Mouse (Mus musculus): ENCODE results near the gene Setdb1. TPM values are rescaled to one million over a fixed set of nuclear protein-coding genes. Genes with fewer than 3 reads are reported as not detected.
A peak's percentile ranks its signal among the peaks of the same experiment; 100 is the strongest.

The Setdb1 gene
- polyA plus RNA-seq, 1 experiment, result 15.6 TPM

DNA sequence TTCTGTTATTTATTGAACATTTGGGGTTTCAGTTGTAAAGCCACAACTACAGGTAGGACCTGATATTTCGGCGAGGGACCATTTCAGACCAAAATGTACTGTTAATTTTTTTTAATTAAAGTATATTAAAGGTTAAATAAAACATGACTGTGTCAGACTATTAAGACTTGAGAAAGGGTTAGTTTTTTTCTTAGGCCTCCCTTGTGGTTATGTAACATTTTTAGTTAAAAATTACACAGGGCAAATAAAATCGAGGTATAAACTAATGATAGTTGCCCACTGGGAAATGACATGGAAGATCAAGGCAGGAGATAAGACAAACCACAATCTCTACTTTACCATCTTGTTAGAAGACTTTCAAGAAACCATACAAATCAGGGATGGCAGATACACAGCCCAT lies 33.6 kb downstream of the Setdb1 start:
- Histone ChIP-seq H3K79me3 (ENCODE audit: low read depth) (peaks cover 17% of the 10 kb centered on the region), H3K27me3 (ENCODE audit: control insufficient read depth, insufficient read depth, insufficient read length) (no peaks in the 10 kb centered on the region), H3K4me3 (ENCODE audit: insufficient read depth, poor library complexity, severe bottlenecking) (no peak overlapping the region), H3K79me2 (ENCODE audit: control insufficient read depth, insufficient read depth) (peaks cover 27% of the 10 kb centered on the region), H3ac (ENCODE audit: control insufficient read depth, insufficient read length, low read depth) (no peak overlapping the region), H3K36me3 (ENCODE audit: control insufficient read depth, insufficient read depth) (peaks cover 95% of the 10 kb centered on the region)
- TF ChIP-seq CTCF (IDR thresholded peaks at IDR 0.05; ENCODE audit: control insufficient read depth, insufficient read depth, insufficient read length) (no peak), FOSL1 (IDR thresholded peaks at IDR 0.05; ENCODE audit: insufficient read depth, low read length, poor library complexity, severe bottlenecking) (no peak), CEBPB (IDR thresholded peaks at IDR 0.05; ENCODE audit: low read depth) (no peak), USF1 (IDR thresholded peaks at IDR 0.05; ENCODE audit: low read depth) (no peak), MAX (IDR thresholded peaks at IDR 0.05) (no peak), MYOD1 (IDR thresholded peaks at IDR 0.05; ENCODE audit: control insufficient read depth, insufficient read length, low read depth) (no peak), MYOG (IDR thresholded peaks at IDR 0.05; ENCODE audit: control insufficient read depth, extremely low read depth, insufficient read length) (no peak)

DNA sequence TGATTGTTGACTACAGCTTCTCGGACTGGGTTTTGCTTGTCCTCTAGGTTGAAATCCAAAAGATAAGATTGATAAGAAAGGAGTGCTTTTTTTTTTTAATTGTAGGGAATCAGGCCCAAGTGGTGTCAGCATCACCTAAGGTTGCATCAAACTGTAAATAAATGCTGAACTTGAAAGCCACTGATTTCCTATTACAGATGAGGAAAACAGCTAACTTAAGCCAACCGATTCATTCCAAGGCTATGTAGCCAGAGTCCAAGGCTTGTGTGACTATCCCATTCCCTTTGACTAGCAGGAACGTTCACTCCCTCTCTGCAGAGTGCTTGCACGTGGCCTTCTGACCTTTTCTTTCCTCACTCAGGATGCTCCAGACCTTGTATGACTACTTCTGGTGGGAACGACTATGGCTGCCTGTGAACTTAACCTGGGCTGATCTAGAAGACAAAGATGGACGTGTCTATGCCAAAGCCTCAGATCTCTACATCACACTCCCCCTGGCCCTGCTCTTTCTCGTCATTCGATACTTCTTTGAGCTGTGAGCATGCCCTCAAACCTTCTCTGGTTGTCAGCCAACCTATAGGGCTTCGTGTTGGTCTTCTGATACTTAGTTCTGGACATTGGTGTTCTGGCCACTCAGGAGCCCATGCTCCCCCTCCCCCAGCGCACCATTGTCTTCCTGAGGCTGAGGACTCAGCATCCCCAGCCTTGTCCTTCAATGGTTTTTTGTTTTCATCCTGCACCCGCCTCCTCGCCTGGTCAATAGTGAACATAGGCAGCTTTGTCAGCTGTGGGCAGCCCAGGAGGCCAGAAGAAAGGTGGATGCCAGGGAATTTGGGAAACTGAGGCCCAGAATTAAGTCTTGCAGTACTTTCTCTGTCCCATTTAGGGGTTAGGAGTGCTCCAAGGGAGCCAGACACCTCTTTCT lies 37.0 kb downstream of the Setdb1 start:
- H3K79me3 ChIP-seq (ENCODE audit: low read depth), result peaks cover 44% of the 10 kb centered on the region
- H3K4me3 ChIP-seq (ENCODE audit: insufficient read depth, poor library complexity, severe bottlenecking), result no peak overlapping the region
- H3K36me3 ChIP-seq (ENCODE audit: control insufficient read depth, insufficient read depth), result peaks cover 72% of the 10 kb centered on the region
- peaks cover 60% of the 10 kb centered on the region for H3K79me2 ChIP-seq (ENCODE audit: control insufficient read depth, insufficient read depth)
- no peak overlapping the region for H3ac ChIP-seq (ENCODE audit: control insufficient read depth, insufficient read length, low read depth)
- no peak for TF ChIP-seq CEBPB (IDR thresholded peaks at IDR 0.05; ENCODE audit: low read depth)
- no peak for TF ChIP-seq MAX (IDR thresholded peaks at IDR 0.05)
- no peak for TF ChIP-seq FOSL1 (IDR thresholded peaks at IDR 0.05; ENCODE audit: insufficient read depth, low read length, poor library complexity, severe bottlenecking)
- no peak for TF ChIP-seq MYOD1 (IDR thresholded peaks at IDR 0.05; ENCODE audit: control insufficient read depth, insufficient read length, low read depth)
- TF ChIP-seq USF1 (IDR thresholded peaks at IDR 0.05; ENCODE audit: low read depth), result no peak
- no peak for TF ChIP-seq CTCF (IDR thresholded peaks at IDR 0.05; ENCODE audit: control insufficient read depth, insufficient read depth, insufficient read length)
- TF ChIP-seq MYOG (IDR thresholded peaks at IDR 0.05; ENCODE audit: control insufficient read depth, extremely low read depth, insufficient read length), result no peak
- no peaks in the 10 kb centered on the region for H3K27me3 ChIP-seq (ENCODE audit: control insufficient read depth, insufficient read depth, insufficient read length)

- no peak overlapping the region for H3ac ChIP-seq (ENCODE audit: control insufficient read depth, insufficient read length, low read depth)
- TF ChIP-seq MYOG (IDR thresholded peaks at IDR 0.05; ENCODE audit: control insufficient read depth, extremely low read depth, insufficient read length) (no peak), FOSL1 (IDR thresholded peaks at IDR 0.05; ENCODE audit: insufficient read depth, low read length, poor library complexity, severe bottlenecking) (no peak), MAX (IDR thresholded peaks at IDR 0.05) (no peak), CTCF (IDR thresholded peaks at IDR 0.05; ENCODE audit: control insufficient read depth, insufficient read depth, insufficient read length) (no peak), USF1 (IDR thresholded peaks at IDR 0.05; ENCODE audit: low read depth) (no peak), MYOD1 (IDR thresholded peaks at IDR 0.05; ENCODE audit: control insufficient read depth, insufficient read length, low read depth) (no peak), CEBPB (IDR thresholded peaks at IDR 0.05; ENCODE audit: low read depth) (no peak)
- H3K79me2 ChIP-seq (ENCODE audit: control insufficient read depth, insufficient read depth), result peaks cover 69% of the 10 kb centered on the region
- peaks cover 47% of the 10 kb centered on the region for H3K79me3 ChIP-seq (ENCODE audit: low read depth)
- H3K36me3 ChIP-seq (ENCODE audit: control insufficient read depth, insufficient read depth), result peaks cover 64% of the 10 kb centered on the region
- no peaks in the 10 kb centered on the region for H3K27me3 ChIP-seq (ENCODE audit: control insufficient read depth, insufficient read depth, insufficient read length)
- H3K4me3 ChIP-seq (ENCODE audit: insufficient read depth, poor library complexity, severe bottlenecking), result no peak overlapping the region
Observed at GRCm38 (mm10) chr3:95319110-95319509, 37.9 kb downstream of the Setdb1 start.

DNA sequence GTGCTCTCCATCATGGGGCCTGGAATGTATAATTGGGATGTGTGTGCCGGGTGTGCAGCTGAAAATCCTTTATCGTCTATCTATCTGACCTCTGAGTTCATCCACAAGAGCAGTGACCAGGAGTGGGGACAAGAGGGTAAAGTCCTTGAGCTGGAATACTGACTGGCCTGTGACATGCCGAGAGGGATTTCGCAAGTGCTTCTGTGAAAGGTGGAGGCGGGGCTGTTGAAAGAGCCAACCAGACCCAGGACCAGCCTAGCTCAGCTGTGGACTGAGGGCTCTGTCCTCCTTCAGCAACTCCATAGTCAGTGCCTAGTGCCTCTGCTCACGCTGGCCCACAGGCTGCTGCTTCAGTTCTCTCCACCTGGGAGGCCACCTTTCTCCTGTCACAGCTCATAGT lies 38.5 kb downstream of the Setdb1 start:
- Histone ChIP-seq H3K79me3 (ENCODE audit: low read depth) (peaks cover 47% of the 10 kb centered on the region), H3K27me3 (ENCODE audit: control insufficient read depth, insufficient read depth, insufficient read length) (no peaks in the 10 kb centered on the region), H3K4me3 (ENCODE audit: insufficient read depth, poor library complexity, severe bottlenecking) (no peak overlapping the region), H3K36me3 (ENCODE audit: control insufficient read depth, insufficient read depth) (peaks cover 58% of the 10 kb centered on the region), H3ac (ENCODE audit: control insufficient read depth, insufficient read length, low read depth) (no peak overlapping the region), H3K79me2 (ENCODE audit: control insufficient read depth, insufficient read depth) (peaks cover 75% of the 10 kb centered on the region)
- TF ChIP-seq MAX (IDR thresholded peaks at IDR 0.05) (no peak), MYOG (IDR thresholded peaks at IDR 0.05; ENCODE audit: control insufficient read depth, extremely low read depth, insufficient read length) (no peak), CEBPB (IDR thresholded peaks at IDR 0.05; ENCODE audit: low read depth) (peak; percentile 81)

GRCm38 (mm10) chr3:95317414-95318080 lies 39.5 kb downstream of the Setdb1 start:
- no peak overlapping the region for H3K4me3 ChIP-seq (ENCODE audit: insufficient read depth, poor library complexity, severe bottlenecking)
- H3K79me2 ChIP-seq (ENCODE audit: control insufficient read depth, insufficient read depth), result peaks cover 81% of the 10 kb centered on the region
- peaks cover 48% of the 10 kb centered on the region for H3K36me3 ChIP-seq (ENCODE audit: control insufficient read depth, insufficient read depth)
- TF ChIP-seq MAX (IDR thresholded peaks at IDR 0.05) (no peak), CTCF (IDR thresholded peaks at IDR 0.05; ENCODE audit: control insufficient read depth, insufficient read depth, insufficient read length) (peak; percentile 70)
- peaks cover 49% of the 10 kb centered on the region for H3K79me3 ChIP-seq (ENCODE audit: low read depth)
- no peak overlapping the region for H3ac ChIP-seq (ENCODE audit: control insufficient read depth, insufficient read length, low read depth)
- no peaks in the 10 kb centered on the region for H3K27me3 ChIP-seq (ENCODE audit: control insufficient read depth, insufficient read depth, insufficient read length)

Measured in C2C12 (cell line).